Mouse (Mus musculus) limb, embryonic 15.5 days (tissue): ENCODE results near the gene Cnot3. TPM values are rescaled to one million over a fixed set of nuclear protein-coding genes. Genes with fewer than 3 reads are reported as not detected.
"Not testable (repeated sequence)": the region's sequence is repeated elsewhere in the genome, so short reads cannot be mapped to it uniquely, and the experiment has no call there.

ENCODE experiments used
- ATAC-seq: fragments of 200-750 bp; cut with Nextera tagmentation; 2 replicates; pipeline ENCODE4 v1.8.0; 2017; ENCODE audit warnings: low read depth, moderate TSS enrichment; ENCODE audit not compliant: insufficient number of reproducible peaks, low FRiP score, low TSS enrichment
- H3K27ac ChIP-seq: fragments of 300-500 bp; sonication (generic); 2 replicates; pipeline ENCODE4 v1.5.1; 2015; ENCODE audit warnings: moderate library complexity, mild to moderate bottlenecking, inconsistent platforms
- H3K27me3 ChIP-seq: fragments of 300-500 bp; sonication (generic); 2 replicates; pipeline ENCODE4 v1.6.1; 2015; ENCODE audit warnings: inconsistent platforms
- H3K36me3 ChIP-seq: fragments of 300-500 bp; sonication (generic); 2 replicates; pipeline ENCODE4 v1.6.1; 2015; ENCODE audit warnings: inconsistent platforms
- H3K4me1 ChIP-seq: fragments of 300-500 bp; sonication (generic); 2 replicates; pipeline ENCODE4 v1.6.1; 2015; ENCODE audit warnings: inconsistent platforms
- H3K4me2 ChIP-seq: fragments of 300-500 bp; sonication (generic); 2 replicates; pipeline ENCODE4 v1.6.1; 2015; ENCODE audit warnings: mild to moderate bottlenecking, inconsistent platforms
- H3K4me3 ChIP-seq: fragments of 300-500 bp; sonication (generic); 2 replicates; pipeline ENCODE4 v1.5.1; 2015; ENCODE audit warnings: mild to moderate bottlenecking, inconsistent platforms
- H3K9ac ChIP-seq: fragments of 300-500 bp; sonication (generic); 2 replicates; pipeline ENCODE4 v1.6.1; 2015; ENCODE audit warnings: inconsistent platforms
- H3K9me3 ChIP-seq: fragments of 300-500 bp; sonication (generic); 2 replicates; pipeline ENCODE4 v1.6.1; 2016; ENCODE audit warnings: inconsistent platforms
- WGBS: fragments of 180-500 bp; shearing (Covaris S2); methylation state at CpG from one replicate; pipeline ENCODE4 v1.1.7; 2015; 5-methylcytosine and 5-hydroxymethylcytosine counted together
- microRNA-seq: library from miRNA; unstranded; fragments of <30 nt; microRNA quantifications from one replicate; pipeline ENCODE4, GENCODE M21; 2016
- polyA plus RNA-seq: library from polyadenylated mRNA; unstranded; fragments of >200 nt; fragmentation: Nextera tagmentation; extraction: Ambion mirVana; gene quantifications from 2 replicates; pipeline ENCODE4 v1.2.1, GENCODE M21; 2015

The Cnot3 gene
- polyA plus RNA-seq, 1 experiment from 2014 or later: 48.3 TPM

- ATAC-seq: no peak
- peaks cover 18% of the 10 kb centered on the region for H3K36me3 ChIP-seq
- H3K4me1 ChIP-seq: peaks cover 13% of the 10 kb centered on the region
- H3K9ac ChIP-seq: 0 out of 2 replicates have a peak overlapping the region, but pooled peaks have one; percentile 23
- H3K4me2 ChIP-seq: peak overlapping the region; percentile 46
- H3K4me3 ChIP-seq: peak overlapping the region; percentile 65
- H3K9me3 ChIP-seq: no peaks in the 10 kb centered on the region
- H3K27me3 ChIP-seq: no peaks in the 10 kb centered on the region
- H3K27ac ChIP-seq: 0 out of 2 replicates have a peak overlapping the region, but pooled peaks have one; percentile 43
- WGBS: 64% methylated on average over 11 of the region's 11 CpGs
Measured at GRCm38 (mm10) chr7:3706343-3706934, 61.4 kb downstream of the Cnot3 start.

DNA sequence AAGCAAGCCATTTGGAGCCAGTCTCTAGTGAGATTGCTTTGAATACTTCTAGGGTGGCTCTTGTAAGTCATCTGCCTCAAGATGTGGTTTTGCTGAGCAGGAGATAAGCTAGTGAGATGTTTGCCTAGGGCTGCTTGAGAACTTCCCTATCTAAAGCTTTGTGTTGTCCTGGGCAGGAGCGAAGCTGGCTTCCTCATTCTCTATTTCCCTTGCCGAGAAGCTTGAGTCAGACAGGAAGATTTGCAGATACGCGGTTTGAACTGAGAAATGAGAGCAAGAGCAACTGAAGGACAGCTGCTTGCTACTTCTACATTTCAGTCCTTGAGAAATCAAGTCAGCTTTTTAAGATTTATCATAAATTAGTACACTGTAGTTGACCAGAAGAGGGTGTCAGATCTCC lies 62.0 kb downstream of the Cnot3 start:
- no peaks in the 10 kb centered on the region for H3K27me3 ChIP-seq
- 59% methylated on average over 4 of the region's 4 CpGs for WGBS
- no peaks in the 10 kb centered on the region for H3K9me3 ChIP-seq
- peaks cover 15% of the 10 kb centered on the region for H3K36me3 ChIP-seq
- no peak for ATAC-seq
- H3K27ac ChIP-seq: 0 out of 2 replicates have a peak overlapping the region, but pooled peaks have one; percentile 43
- H3K9ac ChIP-seq: no peak overlapping the region
- H3K4me1 ChIP-seq: peaks cover 13% of the 10 kb centered on the region
- no peak overlapping the region for H3K4me2 ChIP-seq
- H3K4me3 ChIP-seq: 0 out of 2 replicates have a peak overlapping the region, but pooled peaks have one; percentile 65

DNA sequence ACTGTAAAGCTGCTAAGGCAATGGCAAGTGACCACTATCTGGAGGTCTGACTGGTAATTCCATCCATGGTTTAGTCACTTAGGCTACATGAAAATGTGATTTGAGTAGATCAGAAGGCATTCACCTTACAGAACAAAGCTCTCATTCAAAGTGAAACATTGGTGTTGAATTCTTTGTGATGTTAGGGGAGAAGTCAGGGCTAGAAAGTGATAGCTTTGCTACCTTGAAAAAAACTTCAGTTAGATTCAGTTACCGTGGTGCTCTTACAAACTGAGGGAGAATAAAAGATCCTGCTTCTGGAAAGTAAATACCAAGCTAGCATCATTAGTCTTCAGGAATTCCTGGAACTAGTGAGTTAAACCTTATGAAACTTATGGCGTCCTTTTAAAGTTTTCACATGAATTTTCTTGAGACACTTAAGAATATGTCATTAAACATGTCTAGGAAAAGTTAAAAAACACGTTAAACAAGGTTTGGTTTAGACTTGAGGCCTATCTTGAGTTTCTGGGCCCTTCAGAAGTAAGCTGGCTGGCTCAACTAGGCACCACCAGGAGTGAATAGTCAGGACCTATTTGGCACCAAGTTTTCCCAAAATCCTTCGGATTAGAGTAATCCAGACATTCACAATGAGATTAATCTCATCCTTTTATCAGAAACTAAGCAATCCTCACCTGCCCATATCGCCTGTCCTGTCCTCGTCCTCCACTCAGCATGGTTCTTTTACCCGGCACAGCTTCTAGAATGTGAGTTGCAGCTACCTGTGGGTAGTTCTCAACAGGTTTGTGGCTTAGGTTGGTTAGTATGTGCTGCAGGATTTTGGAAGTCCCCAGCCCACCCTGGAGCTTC lies 62.7 kb downstream of the Cnot3 start:
- no peaks in the 10 kb centered on the region for H3K27me3 ChIP-seq
- H3K4me3 ChIP-seq: no peak overlapping the region
- H3K9me3 ChIP-seq: no peaks in the 10 kb centered on the region
- no peak overlapping the region for H3K4me2 ChIP-seq
- H3K36me3 ChIP-seq: peaks cover 15% of the 10 kb centered on the region
- ATAC-seq: no peak
- WGBS: 33% methylated on average over 7 of the region's 7 CpGs
- H3K9ac ChIP-seq: no peak overlapping the region
- H3K4me1 ChIP-seq: peaks cover 13% of the 10 kb centered on the region
- no peak overlapping the region; the same call in 1 of the 2 replicates for H3K27ac ChIP-seq

- H3K9ac ChIP-seq, H3K27me3 ChIP-seq, H3K4me3 ChIP-seq, H3K9me3 ChIP-seq, H3K27ac ChIP-seq, ATAC-seq, H3K4me2 ChIP-seq: not testable (repeated sequence)
- WGBS: 35% methylated on average over 5 of the region's 5 CpGs
- Histone ChIP-seq H3K36me3 (peaks cover 15% of the 10 kb centered on the region), H3K4me1 (peaks cover 13% of the 10 kb centered on the region)
Measured at GRCm38 (mm10) chr7:3708447-3708980, 63.4 kb downstream of the Cnot3 start.

DNA sequence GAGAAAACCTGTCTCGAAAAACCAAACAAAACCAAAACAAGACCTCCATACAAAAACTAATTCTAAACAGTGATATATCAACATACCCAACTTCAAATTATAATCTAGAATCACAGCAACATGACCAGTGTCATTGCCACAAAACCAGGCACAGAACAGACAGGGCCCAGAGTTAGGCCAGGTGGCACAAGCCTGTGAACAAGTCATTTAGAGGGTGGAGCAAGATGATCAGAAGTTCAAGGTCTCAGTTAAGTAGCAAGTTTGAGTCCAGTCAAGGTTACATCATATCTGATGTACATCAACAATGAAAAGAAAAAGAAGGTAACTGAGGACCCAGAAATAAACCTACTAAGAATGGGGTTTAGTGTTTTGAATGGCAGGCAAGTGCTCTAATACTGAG lies 63.9 kb downstream of the Cnot3 start:
- no peak overlapping the region for H3K4me3 ChIP-seq
- H3K27me3 ChIP-seq: no peaks in the 10 kb centered on the region
- H3K4me2 ChIP-seq: no peak overlapping the region
- peaks cover 15% of the 10 kb centered on the region for H3K36me3 ChIP-seq
- WGBS: 82% methylated on average over 1 of the region's 1 CpGs
- no peak overlapping the region for H3K9ac ChIP-seq
- H3K4me1 ChIP-seq: peaks cover 13% of the 10 kb centered on the region
- no peaks in the 10 kb centered on the region for H3K9me3 ChIP-seq
- H3K27ac ChIP-seq: no peak overlapping the region
- ATAC-seq: no peak

Small RNA genes within 50 kb of the gene (microRNA-seq; reads per million reads assigned to microRNA genes)
- 3.7 reads per million, percentile 11 among the genes with 10 or more reads in this experiment for gene Mir3572

Other genes with a start within 250 kb of the Cnot3 start
- gene Cacng6, start 221.1 kb upstream of the Cnot3 start, polyA plus RNA-seq: 6.7 and 15.4 TPM in 2 replicates
- 0.77 and 0.95 TPM in 2 replicates for gene Tarm1, start 142.6 kb upstream of the Cnot3 start, polyA plus RNA-seq
- 0.29 and 0.87 TPM in 2 replicates for gene Oscar, start 29.1 kb upstream of the Cnot3 start, polyA plus RNA-seq
- 425 and 461 TPM in 2 replicates for gene Ndufa3, start 27.9 kb upstream of the Cnot3 start, polyA plus RNA-seq
- 23.2 and 24.6 TPM in 2 replicates for gene Tfpt, start 15.3 kb upstream of the Cnot3 start, polyA plus RNA-seq
- 88.3 and 94.0 TPM in 2 replicates for gene Prpf31, start 15.3 kb upstream of the Cnot3 start, polyA plus RNA-seq
- 20.3 and 21.8 TPM in 2 replicates for gene Leng1, start 20.6 kb downstream of the Cnot3 start, polyA plus RNA-seq
- gene Tmc4, start 32.3 kb downstream of the Cnot3 start, polyA plus RNA-seq: 5.0 and 7.0 TPM in 2 replicates
- 251 and 270 TPM in 2 replicates for gene Tsen34, start 47.6 kb downstream of the Cnot3 start, polyA plus RNA-seq
- gene Mboat7, start 48.3 kb downstream of the Cnot3 start, polyA plus RNA-seq: 59.7 and 63.6 TPM in 2 replicates
- gene Rps9, start 58.7 kb downstream of the Cnot3 start, polyA plus RNA-seq: 1,336 and 1,506 TPM in 2 replicates
- gene Pirb, start 75.1 kb downstream of the Cnot3 start, polyA plus RNA-seq: 0.96 and 2.4 TPM in 2 replicates
- not detected in 2 replicates for gene Gm15448, start 180.4 kb downstream of the Cnot3 start, polyA plus RNA-seq
- gene Pira2, start 199.8 kb downstream of the Cnot3 start, polyA plus RNA-seq: 0.47 and 0.77 TPM in 2 replicates